Mouse (Mus musculus) C2C12 (cell line): ENCODE results near the gene Kmt2e.

Experiments used
- CEBPB ChIP-seq: IDR thresholded peaks from one replicate; pipeline ENCODE4 v1.6.1; 2011; ENCODE audit warnings: low read depth, mild to moderate bottlenecking, control low read depth, moderate library complexity
- CTCF ChIP-seq: IDR thresholded peaks from one replicate; pipeline ENCODE4 v1.5.1; 2011; ENCODE audit not compliant: control insufficient read depth, insufficient read depth, insufficient read length
- MAX ChIP-seq: IDR thresholded peaks from one replicate; pipeline ENCODE4 v1.6.1; 2011; ENCODE audit warnings: mild to moderate bottlenecking, control low read depth
- MYOD1 ChIP-seq: IDR thresholded peaks from one replicate; pipeline ENCODE4 v1.6.1; 2011; ENCODE audit warnings: low read depth; ENCODE audit not compliant: control insufficient read depth, insufficient read length
- MYOG ChIP-seq: IDR thresholded peaks from one replicate; pipeline ENCODE4 v1.6.1; 2011; ENCODE audit not compliant: control insufficient read depth, insufficient read length; ENCODE audit errors: extremely low read depth
- USF1 ChIP-seq: IDR thresholded peaks from one replicate; pipeline ENCODE4 v1.6.1; 2011; ENCODE audit warnings: low read depth, mild to moderate bottlenecking, control low read depth, moderate library complexity

- no peak for TF ChIP-seq CTCF
- no peak for TF ChIP-seq MYOD1
- TF ChIP-seq MAX: no peak
- TF ChIP-seq USF1: no peak
- TF ChIP-seq MYOG: no peak
- no peak for TF ChIP-seq CEBPB
Measured at GRCm38 (mm10) chr5:23419616-23420170, 14.5 kb upstream of the Kmt2e start.
